Mouse (Mus musculus) hematopoietic stem cell, adult 5-6 weeks (primary cell): ENCODE measurements at regions not wholly inside any gene's neighbourhood (a gene's known extent, or its start where the extent isn't known, plus 50 kb on each side); places are given as distances from the start of the nearest gene placed in this dataset.

ENCODE experiments used
- ATAC-seq, 2 experiments: fragments of 125-278 bp in 1 of 2; replicated peaks in 1 of 2; 2 replicates each; pipeline ENCODE4 v1.8.0; 2016 to 2017; ENCODE audit warnings: inconsistent platforms in 2 of 2, mild to moderate bottlenecking in 2 of 2, moderate number of reproducible peaks in 2 of 2, low read depth in 1 of 2, moderate TSS enrichment in 1 of 2; ENCODE audit not compliant: low FRiP score in 2 of 2, poor library complexity in 2 of 2, severe bottlenecking in 2 of 2, insufficient read depth in 1 of 2, low TSS enrichment in 1 of 2

GRCm38 (mm10) chr5:54348820-54349596 is 350.7 kb downstream of the Stim2 start:
- no peak for ATAC-seq

DNA sequence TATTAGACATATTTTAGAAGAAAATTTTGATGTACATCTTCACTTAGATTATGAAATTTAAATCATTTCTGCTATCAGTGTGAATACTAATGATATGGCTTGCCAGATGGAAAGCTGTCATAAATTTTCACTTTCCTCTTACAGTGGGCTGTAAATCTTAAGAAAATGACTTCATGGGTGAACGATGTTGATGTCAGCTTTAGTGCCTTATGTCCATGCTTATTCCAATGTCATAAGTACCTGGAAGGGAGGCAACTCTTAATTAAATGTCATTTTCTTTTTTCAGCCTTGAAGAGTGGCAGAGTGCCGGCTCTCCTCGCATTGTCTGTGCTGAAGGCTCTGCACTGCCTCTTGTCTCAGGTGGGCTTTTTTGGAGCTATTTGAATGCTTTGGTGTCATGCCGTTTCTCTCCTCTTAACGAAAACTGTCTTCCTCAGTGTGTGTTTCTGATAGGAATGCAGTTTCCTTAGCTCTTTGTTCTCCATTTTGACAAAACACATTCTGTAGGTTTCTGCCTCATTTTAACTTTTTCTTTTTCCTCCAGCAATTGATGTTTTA is 351.6 kb downstream of the Stim2 start:
- no peak for ATAC-seq

DNA sequence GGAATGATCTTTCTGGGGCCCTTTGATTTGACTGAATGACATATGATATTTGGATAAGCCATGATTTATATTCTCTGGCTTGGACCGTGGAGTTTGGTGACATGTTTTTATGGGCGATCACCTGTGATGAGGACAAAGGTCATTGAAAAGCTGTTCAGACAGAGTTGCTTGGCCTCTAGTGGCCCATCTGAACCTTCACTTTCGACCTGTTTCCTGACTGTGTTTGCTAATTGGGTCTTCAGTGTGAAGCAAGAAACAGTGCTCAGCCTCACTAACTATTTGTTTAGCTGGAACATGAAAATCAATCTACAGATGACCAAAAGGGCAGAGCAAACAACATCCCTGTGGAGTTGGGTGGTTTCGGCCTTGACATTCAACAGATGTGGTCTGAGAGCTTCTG is 357.8 kb downstream of the Stim2 start:
- no peak for ATAC-seq

DNA sequence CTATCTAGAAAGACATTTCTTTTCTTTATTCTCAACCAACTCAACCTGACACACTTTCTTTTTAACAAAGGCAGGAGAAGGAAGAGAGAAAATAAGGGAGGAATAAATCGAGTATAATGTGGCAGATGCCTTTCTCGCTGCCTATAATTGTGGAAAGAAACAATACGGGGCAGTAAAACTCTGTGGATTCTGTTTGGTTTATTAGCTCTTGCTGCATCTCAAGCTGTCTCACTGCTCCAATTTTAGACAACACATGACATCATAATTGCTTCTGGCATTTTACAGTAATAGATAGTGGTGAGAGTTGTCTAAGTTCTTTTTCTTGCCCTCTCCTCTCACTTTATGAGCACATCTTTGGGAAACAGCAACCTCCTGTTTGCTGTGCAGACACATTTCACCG is 359.2 kb downstream of the Stim2 start:
- ATAC-seq, result no peak

DNA sequence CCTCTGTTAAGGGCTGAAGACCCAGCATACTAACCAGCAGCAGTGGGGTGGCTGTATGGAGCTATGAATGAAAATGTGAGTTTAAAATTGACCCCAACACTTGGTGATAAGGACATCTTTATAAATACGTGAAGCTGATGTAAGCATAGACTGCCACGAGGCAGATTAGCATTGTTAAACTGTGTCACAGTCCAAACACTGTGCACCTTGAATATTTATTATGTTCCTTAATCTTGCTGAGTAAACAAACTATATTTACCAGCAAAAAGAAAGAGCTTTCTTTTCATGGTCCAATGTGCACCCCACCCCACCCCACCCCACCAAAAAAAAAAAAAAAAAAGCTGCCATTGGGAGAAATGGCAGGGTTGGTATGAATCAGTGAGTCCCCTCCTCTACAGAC is 359.9 kb downstream of the Stim2 start:
- ATAC-seq, result no peak
